Mouse (Mus musculus) midbrain, postnatal 0 days (tissue): ENCODE measurements around the gene Med13. TPM values are rescaled to one million over a fixed set of nuclear protein-coding genes. Genes with fewer than 3 reads are reported as not detected.

Source experiments
- ATAC-seq: fragments of 200-750 bp; cut with Nextera tagmentation; 2 replicates; pipeline ENCODE4 v1.8.0; 2017; ENCODE audit warnings: moderate number of reproducible peaks, mild to moderate bottlenecking, moderate TSS enrichment, moderate library complexity; ENCODE audit not compliant: low FRiP score
- DNase-seq: peaks from one replicate; pipeline ENCODE4 v3.0.0-alpha.2; 2015; ENCODE audit warnings: low spot score
- H3K27ac ChIP-seq: fragments of 300-500 bp; sonication (generic); 2 replicates; pipeline ENCODE4 v1.5.1; 2014; ENCODE audit warnings: low read depth, mild to moderate bottlenecking, low read length, mixed read lengths
- H3K27me3 ChIP-seq: fragments of 300-500 bp; sonication (generic); 2 replicates; pipeline ENCODE4 v1.6.1; 2014; ENCODE audit warnings: low read length, control low read depth, mixed read lengths; ENCODE audit not compliant: insufficient read depth
- H3K36me3 ChIP-seq: fragments of 300-500 bp; sonication (generic); 2 replicates; pipeline ENCODE4 v1.6.1; 2014; ENCODE audit warnings: low read length, control low read depth, mixed read lengths; ENCODE audit not compliant: insufficient read depth
- H3K4me1 ChIP-seq: fragments of 300-500 bp; sonication (generic); 2 replicates; pipeline ENCODE4 v1.6.1; 2014; ENCODE audit warnings: mild to moderate bottlenecking, control low read depth, antibody characterized with exemption, low read length, mixed read lengths; ENCODE audit not compliant: insufficient read depth
- H3K4me2 ChIP-seq: fragments of 300-500 bp; sonication (generic); 2 replicates; pipeline ENCODE4 v1.6.1; 2014; ENCODE audit warnings: low read depth, mild to moderate bottlenecking, low read length, mixed read lengths; ENCODE audit not compliant: poor library complexity, severe bottlenecking
- H3K4me3 ChIP-seq: fragments of 300-500 bp; sonication (generic); 2 replicates; pipeline ENCODE4 v1.5.1; 2014; ENCODE audit warnings: low read depth, mild to moderate bottlenecking, low read length, moderate library complexity
- H3K9ac ChIP-seq: fragments of 300-500 bp; sonication (generic); replicated peaks from 2 replicates; pipeline ENCODE4 v1.6.1; 2014; ENCODE audit warnings: mild to moderate bottlenecking, low read length, moderate library complexity, mixed read lengths; ENCODE audit not compliant: poor library complexity, severe bottlenecking
- H3K9me3 ChIP-seq: fragments of 300-500 bp; sonication (generic); 2 replicates; pipeline ENCODE4 v1.6.1; 2016; ENCODE audit warnings: low read length, control low read depth
- CTCF ChIP-seq: IDR thresholded peaks from 2 replicates; pipeline ENCODE4 v1.5.1; 2016; ENCODE audit warnings: antibody characterized with exemption, mild to moderate bottlenecking
- WGBS: fragments of 180-500 bp; shearing (Covaris S2); extraction: QIAGEN DNeasy Blood & Tissue Kit; methylation state at CpG from one replicate; pipeline ENCODE4 v1.1.7; 2014; 5-methylcytosine and 5-hydroxymethylcytosine counted together
- polyA plus RNA-seq: library from polyadenylated mRNA; unstranded; fragments of >200 nt; fragmentation: Nextera tagmentation; extraction: Ambion mirVana; gene quantifications from 2 replicates; pipeline ENCODE4 v1.2.1, GENCODE M21; 2015
- total RNA-seq: library from RNA; depleted of rRNA; stranded (reverse); fragments of >200 nt; gene quantifications from 2 replicates; pipeline ENCODE4 v1.2.3, GENCODE M21; 2014; rRNA removed

Med13 gene
- 52.9 and 56.5 TPM in 2 replicates for total RNA-seq
- polyA plus RNA-seq: 4.2 and 5.1 TPM in 2 replicates

- peak; percentile 59 for ATAC-seq
- Histone ChIP-seq H3K4me3 (peak within 1 kb of the TSS; percentile 97), H3K9me3 (no peaks in the 10 kb centered on the region), H3K27me3 (no peaks in the 10 kb centered on the region), H3K36me3 (no peaks in the 10 kb centered on the region), H3K4me2 (peak within 1 kb of the TSS; percentile 60), H3K9ac (peak within 1 kb of the TSS; percentile 99), H3K27ac (peak within 1 kb of the TSS; percentile 97), H3K4me1 (peaks cover 11% of the 10 kb centered on the region; the same call in 1 of the 2 replicates)
- peak; percentile 11; the same call in 1 of the 2 replicates for TF ChIP-seq CTCF
- DNase-seq: peak; percentile 51
- 1% methylated on average over 62 of the region's 81 CpGs for WGBS
Measured at GRCm38 (mm10) chr11:86356854-86357788, at the start of gene Med13. Med13 (minus strand) TSS chr11:86357602.

- no peaks in the 10 kb centered on the region for H3K9me3 ChIP-seq
- no peak overlapping the region for H3K4me2 ChIP-seq
- no peak overlapping the region for H3K4me3 ChIP-seq
- no peak overlapping the region for H3K27ac ChIP-seq
- ATAC-seq (no peak), DNase-seq (no peak)
- no peak for TF ChIP-seq CTCF
- H3K4me1 ChIP-seq: no peaks in the 10 kb centered on the region
- H3K36me3 ChIP-seq: no peaks in the 10 kb centered on the region
- no peak overlapping the region for H3K9ac ChIP-seq
- 83% methylated on average over 4 of the region's 4 CpGs for WGBS
- no peaks in the 10 kb centered on the region for H3K27me3 ChIP-seq
Measured at GRCm38 (mm10) chr11:86404590-86404989, 47.2 kb upstream of the Med13 start.

- H3K4me2 ChIP-seq: no peak overlapping the region
- WGBS: 88% methylated on average over 2 of the region's 2 CpGs
- H3K9ac ChIP-seq: no peak overlapping the region
- DNase-seq (no peak), ATAC-seq (no peak)
- no peaks in the 10 kb centered on the region for H3K9me3 ChIP-seq
- H3K27me3 ChIP-seq: no peaks in the 10 kb centered on the region
- no peaks in the 10 kb centered on the region for H3K36me3 ChIP-seq
- no peaks in the 10 kb centered on the region for H3K4me1 ChIP-seq
- H3K4me3 ChIP-seq: no peak overlapping the region
- TF ChIP-seq CTCF: no peak
- no peak overlapping the region for H3K27ac ChIP-seq
Measured at GRCm38 (mm10) chr11:86403845-86404244, 46.4 kb upstream of the Med13 start.

DNA sequence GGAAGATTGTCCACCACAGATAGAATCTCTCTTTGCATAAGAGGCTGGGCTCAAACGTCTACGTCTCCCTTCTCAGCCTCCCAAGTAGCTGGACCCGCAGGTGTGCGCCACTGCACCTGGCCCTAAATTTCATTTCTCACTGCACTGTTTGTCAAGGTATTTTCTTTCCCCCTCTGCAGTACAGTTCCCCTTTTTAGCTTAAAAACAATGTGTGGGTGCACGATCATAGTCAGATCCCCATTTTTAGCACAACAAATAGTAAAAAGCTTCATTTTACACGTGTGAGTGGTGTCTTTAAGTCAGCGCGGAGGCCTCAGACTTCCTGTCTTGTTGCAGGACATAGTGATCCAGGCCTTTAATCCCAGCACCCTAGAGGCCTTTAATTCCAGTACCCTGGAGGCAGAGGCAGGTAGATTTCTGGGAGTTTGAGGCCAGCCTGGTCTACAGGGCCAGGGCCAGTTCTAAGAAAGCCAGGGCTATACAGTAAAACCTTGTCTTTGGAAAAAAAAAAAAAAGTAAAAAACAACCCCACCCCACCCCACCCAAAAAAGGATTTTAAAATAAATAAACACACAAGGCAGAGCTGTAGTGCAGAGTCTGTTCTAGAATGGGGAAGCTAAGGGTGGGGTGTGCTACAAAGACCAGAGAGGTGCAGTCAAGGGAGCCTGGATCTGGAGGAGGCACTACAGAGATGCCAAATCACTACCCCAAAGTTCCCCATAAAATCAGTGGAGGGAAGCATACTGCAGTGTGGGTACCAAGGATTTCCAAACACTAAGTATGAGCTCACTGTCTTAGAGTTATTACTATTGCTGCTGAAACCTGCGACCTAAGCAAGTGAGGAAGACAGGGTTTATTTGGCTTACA is 42.1 kb upstream of the Med13 start:
- no peak for ATAC-seq

GRCm38 (mm10) chr11:86396950-86397594 is 39.7 kb upstream of the Med13 start:
- Histone ChIP-seq H3K27me3 (no peaks in the 10 kb centered on the region), H3K27ac (no peak overlapping the region), H3K4me3 (no peak overlapping the region), H3K4me2 (no peak overlapping the region), H3K9ac (no peak overlapping the region), H3K9me3 (no peaks in the 10 kb centered on the region), H3K4me1 (no peaks in the 10 kb centered on the region), H3K36me3 (no peaks in the 10 kb centered on the region)
- TF ChIP-seq CTCF: no peak
- 75% methylated on average over 5 of the region's 5 CpGs for WGBS
- ATAC-seq (no peak), DNase-seq (no peak)

More for the DNA sequence above, 42.1 kb upstream of the Med13 start:
- Histone ChIP-seq H3K36me3 (no peaks in the 10 kb centered on the region), H3K9me3 (no peaks in the 10 kb centered on the region), H3K9ac (no peak overlapping the region), H3K4me1 (no peaks in the 10 kb centered on the region), H3K4me2 (no peak overlapping the region), H3K4me3 (no peak overlapping the region), H3K27me3 (no peaks in the 10 kb centered on the region), H3K27ac (no peak overlapping the region)
- no peak for DNase-seq
- WGBS: 93% methylated on average over 9 of the region's 9 CpGs
- no peak for TF ChIP-seq CTCF
